Mouse (Mus musculus): ENCODE results near the gene Hoxd12.

GRCm38 (mm10) chr2:74685059-74685603 is 10.3 kb downstream of the Hoxd12 start:
- TF ChIP-seq CTCF (IDR thresholded peaks at IDR 0.05; ENCODE audit: low read depth) (no peak), EP300 (IDR thresholded peaks at IDR 0.05; ENCODE audit: low read depth) (no peak)
